In genomic region chr11:32552401-32553090, GRCm38 (mm10) we compare ENCODE assay signal across 9 mouse cellular contexts. TPM values are rescaled to one million over a fixed set of nuclear protein-coding genes. Genes with fewer than 3 reads are reported as not detected.
A peak's percentile ranks its signal among the peaks of the same experiment; 100 is the strongest.
DNase-seq lines count a peak whose midpoint lies in the region; ATAC-seq and TF ChIP-seq lines count a peak whose summit lies in the region.
"Had no signal": no experiment of that assay in that cellular context is flagged by ENCODE, and none has a peak within 500 bp of the region (broad histone marks: within the 10 kb centered on the region; RNA-seq: fewer than 3 reads in every experiment).

No protein-coding gene starts in this region.

- H3K27me3 ChIP-seq in limb, embryonic 14.5 days (ENCODE audit: control insufficient read depth, insufficient read depth, low read length) = no peaks in the 10 kb centered on the region
- H3K27me3 ChIP-seq in stomach, postnatal 0 days (ENCODE audit: control insufficient read depth, insufficient read depth, low read length) = no peaks in the 10 kb centered on the region
- no peaks in the 10 kb centered on the region for H3K27me3 ChIP-seq in forebrain, postnatal 0 days (ENCODE audit: insufficient read depth, low read length)

- DNase-seq in adrenal gland, postnatal 10 days = peak; percentile 65
- no peak for DNase-seq in adrenal gland, postnatal 4 days (ENCODE audit: low spot score in 2 of 2)
- DNase-seq in thymus, postnatal 4 days = peak; percentile 51
- DNase-seq in thymus, adult 18-20 months = no peak
- DNase-seq in limb, embryonic 14.5 days (ENCODE audit: low spot score) = no peak
- peak; percentile 38 for DNase-seq in stomach, postnatal 0 days (ENCODE audit: low spot score)
- no peak for DNase-seq in gastrocnemius, postnatal 4 days (ENCODE audit: low spot score in 2 of 2)
- DNase-seq in forebrain, postnatal 0 days = no peak

- H3K4me2 ChIP-seq in limb, embryonic 14.5 days (replicated peaks; ENCODE audit: low read depth, low read length, severe bottlenecking) = no peak overlapping the region
- H3K4me2 ChIP-seq in stomach, postnatal 0 days (replicated peaks; ENCODE audit: low read depth) = no peak overlapping the region
- H3K4me2 ChIP-seq in forebrain, postnatal 0 days (ENCODE audit: low read depth) = no peak overlapping the region

- 42% methylated on average over 13 of the region's 13 CpGs for WGBS in limb, embryonic 14.5 days
- WGBS in stomach, postnatal 0 days = 54% methylated on average over 13 of the region's 13 CpGs
- 59% methylated on average over 13 of the region's 13 CpGs for WGBS in forebrain, postnatal 0 days

- TF ChIP-seq CTCF in stomach, postnatal 0 days (IDR thresholded peaks at IDR 0.05; ENCODE audit: low read depth) = no peak
- no peak for TF ChIP-seq CTCF in forebrain, postnatal 0 days (IDR thresholded peaks at IDR 0.05; ENCODE audit: low read depth)

- no peak for TF ChIP-seq POLR2A in limb, embryonic 14.5 days (IDR thresholded peaks at IDR 0.05; ENCODE audit: borderline replicate concordance, extremely low read depth, insufficient read depth, insufficient read length)

- peaks cover 33% of the 10 kb centered on the region for H3K4me1 ChIP-seq in limb, embryonic 14.5 days (ENCODE audit: control insufficient read depth, insufficient read depth, low read length)
- H3K4me1 ChIP-seq in stomach, postnatal 0 days (replicated peaks; ENCODE audit: control insufficient read depth, insufficient read depth) = peaks cover 2% of the 10 kb centered on the region; the same call in 1 of the 2 replicates
- H3K4me1 ChIP-seq in forebrain, postnatal 0 days (ENCODE audit: insufficient read depth) = no peaks in the 10 kb centered on the region

- H3K27ac ChIP-seq in limb, embryonic 14.5 days (replicated peaks; ENCODE audit: low read depth, low read length) = peak overlapping the region; percentile 70
- H3K27ac ChIP-seq in stomach, postnatal 0 days (replicated peaks) = peak overlapping the region; percentile 49; the same call in 1 of the 2 replicates
- no peak overlapping the region for H3K27ac ChIP-seq in forebrain, postnatal 0 days (ENCODE audit: low read depth, low read length)

- no peak for ATAC-seq in limb, embryonic 14.5 days (ENCODE audit: low FRiP score, low read depth)
- ATAC-seq in stomach, postnatal 0 days (ENCODE audit: low FRiP score, low TSS enrichment) = peak; percentile 35; the same call in 1 of the 2 replicates
- ATAC-seq in forebrain, postnatal 0 days = no peak

- no peaks in the 10 kb centered on the region for H3K36me3 ChIP-seq in limb, embryonic 14.5 days (ENCODE audit: control insufficient read depth, insufficient read depth, low read length)
- H3K36me3 ChIP-seq in stomach, postnatal 0 days (ENCODE audit: control insufficient read depth, insufficient read depth, low read length) = no peaks in the 10 kb centered on the region
- no peaks in the 10 kb centered on the region for H3K36me3 ChIP-seq in forebrain, postnatal 0 days (ENCODE audit: insufficient read depth)

- no peaks in the 10 kb centered on the region for H3K9me3 ChIP-seq in limb, embryonic 14.5 days (ENCODE audit: control insufficient read depth, low read length)
- no peaks in the 10 kb centered on the region for H3K9me3 ChIP-seq in stomach, postnatal 0 days (ENCODE audit: control insufficient read depth, low read length)
- no peaks in the 10 kb centered on the region for H3K9me3 ChIP-seq in forebrain, postnatal 0 days (ENCODE audit: low read length)

- TF ChIP-seq EP300 in stomach, postnatal 0 days (optimal IDR thresholded peaks at IDR 0.05) = no peak

- no peak overlapping the region for H3K9ac ChIP-seq in limb, embryonic 14.5 days (ENCODE audit: low read depth, low read length, severe bottlenecking)
- H3K9ac ChIP-seq in stomach, postnatal 0 days (ENCODE audit: low read length) = 0 out of 2 replicates have a peak overlapping the region, but pooled peaks have one; percentile 38
- H3K9ac ChIP-seq in forebrain, postnatal 0 days = no peak overlapping the region

- H3K4me3 ChIP-seq in limb, embryonic 14.5 days (replicated peaks; ENCODE audit: low read length) = no peak overlapping the region
- no peak overlapping the region for H3K4me3 ChIP-seq in stomach, postnatal 0 days (ENCODE audit: low read depth, low read length)
- no peak overlapping the region for H3K4me3 ChIP-seq in forebrain, postnatal 0 days (ENCODE audit: low read depth, low read length)

RNA-seq across cellular contexts. Expression of gene Stk10, which starts 19.4 kb away (rescaled TPM):
- 10 to 100 TPM; 11.9 to 15.1 TPM for total RNA-seq in adrenal gland, postnatal 10 days (2021)
- 10 to 100 TPM in 1 of 2 experiments, 1 to 10 TPM in 1; 9.0 to 11.5 TPM for total RNA-seq in adrenal gland, postnatal 4 days (2021)
- polyA plus RNA-seq in limb, embryonic 14.5 days (2012; rRNA removed) = 7.1 and 8.3 TPM in 2 replicates
- polyA plus RNA-seq in limb, embryonic 14.5 days (2014; fragmentation: Nextera tagmentation; extraction: Ambion mirVana) = 1.9 and 2.5 TPM in 2 replicates
- 1.1 and 1.6 TPM in 2 replicates for polyA plus RNA-seq in stomach, postnatal 0 days (2015; fragmentation: Nextera tagmentation; extraction: Ambion mirVana)
- total RNA-seq in gastrocnemius, postnatal 4 days (2021) = 10 to 100 TPM in 1 of 2 experiments, 1 to 10 TPM in 1; 9.8 to 10.3 TPM
- 2.0 and 2.3 TPM in 2 replicates for total RNA-seq in forebrain, postnatal 0 days (2014; rRNA removed)
- polyA plus RNA-seq in forebrain, postnatal 0 days (2015; fragmentation: Nextera tagmentation; extraction: Ambion mirVana) = 0.90 and 0.97 TPM in 2 replicates

RNA-seq across cellular contexts. Expression of gene Efcab9, which starts 20.7 kb away (rescaled TPM):
- 1 to 10 TPM in 1 of 2 experiments, under 1 TPM in 1; 0.93 to 1.2 TPM for total RNA-seq in adrenal gland, postnatal 10 days (2021)
- 1 to 10 TPM in 1 of 2 experiments, under 1 TPM in 1; 0.42 to 1.6 TPM for total RNA-seq in adrenal gland, postnatal 4 days (2021)
- 0.11 TPM in 1 of 2 replicates, not detected in the other for polyA plus RNA-seq in limb, embryonic 14.5 days (2012; rRNA removed)
- not detected in 2 replicates for polyA plus RNA-seq in limb, embryonic 14.5 days (2014; fragmentation: Nextera tagmentation; extraction: Ambion mirVana)
- polyA plus RNA-seq in stomach, postnatal 0 days (2015; fragmentation: Nextera tagmentation; extraction: Ambion mirVana) = 0.16 and 0.52 TPM in 2 replicates
- total RNA-seq in gastrocnemius, postnatal 4 days (2021) = under 1 TPM; 0.60 to 0.76 TPM
- total RNA-seq in forebrain, postnatal 0 days (2014; rRNA removed) = not detected in 2 replicates
- polyA plus RNA-seq in forebrain, postnatal 0 days (2015; fragmentation: Nextera tagmentation; extraction: Ambion mirVana) = 0.22 TPM in 1 of 2 replicates, not detected in the other
- polyA plus RNA-seq: limb, embryonic 11.5 days had no signal

Comparison
In these comparisons a context has a peak if more than half of its experiments do, and no peak if none do; other contexts are left out.
1. DNase-seq: peak in adrenal gland, postnatal 10 days (single experiment), thymus, postnatal 4 days (single experiment) and stomach, postnatal 0 days (single experiment); none in adrenal gland, postnatal 4 days (0 of 2), thymus, adult 18-20 months (0 of 2), limb, embryonic 14.5 days (single experiment), gastrocnemius, postnatal 4 days (0 of 2) and forebrain, postnatal 0 days (single experiment).